Mouse (Mus musculus): Measurements from ENCODE around the gene Ints5. TPM values are rescaled to one million over a fixed set of nuclear protein-coding genes. Genes with fewer than 3 reads are reported as not detected.

The Ints5 gene
- polyA plus RNA-seq, 1 experiment from 2014 or later, result 31.0 TPM

GRCm38 (mm10) chr19:8919000-8919399 is 26.2 kb downstream of the Ints5 start:
- Histone ChIP-seq H3K36me3 (peaks cover 37% of the 10 kb centered on the region), H3K9ac (replicated peaks) (no peak overlapping the region), H3K4me3 (replicated peaks) (no peak overlapping the region), H3K4me2 (no peak overlapping the region), H3K9me3 (replicated peaks) (no peaks in the 10 kb centered on the region), H3K27ac (replicated peaks) (no peak overlapping the region), H3K27me3 (replicated peaks) (no peaks in the 10 kb centered on the region), H3K4me1 (peaks cover 18% of the 10 kb centered on the region)
- no peak for ATAC-seq (ENCODE audit: low FRiP score)
- 90% methylated on average over 3 of the region's 3 CpGs for WGBS

GRCm38 (mm10) chr19:8919684-8920072 is 26.9 kb downstream of the Ints5 start:
- 51% methylated on average over 6 of the region's 6 CpGs for WGBS
- Histone ChIP-seq H3K9ac (replicated peaks) (peak overlapping the region; percentile 64), H3K4me2 (peak overlapping the region; percentile 67), H3K27ac (replicated peaks) (peak overlapping the region; percentile 90), H3K27me3 (replicated peaks) (no peaks in the 10 kb centered on the region), H3K4me1 (peaks cover 18% of the 10 kb centered on the region), H3K9me3 (replicated peaks) (no peaks in the 10 kb centered on the region), H3K36me3 (peaks cover 30% of the 10 kb centered on the region), H3K4me3 (replicated peaks) (peak overlapping the region; percentile 66)
- 0 out of 2 replicates have a peak, but pooled peaks have one; percentile 2 for ATAC-seq (ENCODE audit: low FRiP score)

DNA sequence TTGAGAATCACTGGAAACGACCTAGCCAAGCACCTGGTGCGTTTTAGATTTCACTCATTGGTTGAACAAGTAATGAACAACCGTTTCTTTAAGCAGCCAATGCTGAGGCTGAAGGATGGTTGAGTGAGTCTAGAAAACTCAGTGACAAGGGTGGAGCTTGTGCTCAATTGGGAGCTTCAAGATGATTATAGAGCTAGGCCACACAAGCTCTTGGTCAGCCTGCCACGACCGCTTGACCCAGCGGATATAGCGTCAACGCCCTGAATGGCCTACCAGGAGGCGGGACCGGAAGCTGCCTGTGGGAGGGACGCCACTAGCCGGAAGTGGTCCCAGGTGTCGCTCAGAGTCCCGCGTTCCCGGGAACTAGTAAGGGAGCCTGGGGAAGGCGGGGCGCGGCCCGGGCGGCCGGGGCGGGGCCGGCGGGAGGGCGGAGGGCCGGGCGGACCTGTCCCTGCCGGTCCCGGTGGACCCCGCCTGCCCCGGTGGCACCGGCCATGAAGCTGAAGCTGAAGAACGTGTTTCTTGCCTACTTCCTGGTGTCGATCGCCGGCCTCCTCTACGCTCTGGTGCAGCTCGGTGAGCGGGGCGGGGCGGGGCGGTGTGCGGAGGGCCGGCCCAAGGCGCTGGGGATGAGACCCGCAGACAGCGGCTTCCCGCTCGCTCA is 27.4 kb downstream of the Ints5 start, which contains the start of gene B3gat3:
TSS of gene B3gat3 (plus strand) at position 302 of the 664 bp plus-strand sequence.
- WGBS, result 1% methylated on average over 50 of the region's 50 CpGs
- Histone ChIP-seq H3K36me3 (peaks cover 25% of the 10 kb centered on the region), H3K9ac (replicated peaks) (peak within 1 kb of the TSS; percentile 64), H3K9me3 (replicated peaks) (no peaks in the 10 kb centered on the region), H3K27ac (replicated peaks) (peak within 1 kb of the TSS; percentile 90), H3K27me3 (replicated peaks) (no peaks in the 10 kb centered on the region), H3K4me2 (peak within 1 kb of the TSS; percentile 67), H3K4me1 (peaks cover 18% of the 10 kb centered on the region), H3K4me3 (replicated peaks) (peak within 1 kb of the TSS; percentile 66)
- peak; percentile 97 for ATAC-seq (ENCODE audit: low FRiP score)

- Histone ChIP-seq H3K9me3 (replicated peaks) (no peaks in the 10 kb centered on the region), H3K36me3 (peaks cover 24% of the 10 kb centered on the region), H3K4me3 (replicated peaks) (peak overlapping the region; percentile 66), H3K4me2 (peak overlapping the region; percentile 67), H3K27ac (replicated peaks) (peak overlapping the region; percentile 90), H3K9ac (replicated peaks) (peak overlapping the region; percentile 64), H3K4me1 (peaks cover 18% of the 10 kb centered on the region), H3K27me3 (replicated peaks) (no peaks in the 10 kb centered on the region)
- WGBS, result 1% methylated on average over 6 of the region's 6 CpGs
- ATAC-seq (ENCODE audit: low FRiP score), result 0 out of 2 replicates have a peak, but pooled peaks have one; percentile 17
Observed at GRCm38 (mm10) chr19:8920836-8921291, 28.1 kb downstream of the Ints5 start.

DNA sequence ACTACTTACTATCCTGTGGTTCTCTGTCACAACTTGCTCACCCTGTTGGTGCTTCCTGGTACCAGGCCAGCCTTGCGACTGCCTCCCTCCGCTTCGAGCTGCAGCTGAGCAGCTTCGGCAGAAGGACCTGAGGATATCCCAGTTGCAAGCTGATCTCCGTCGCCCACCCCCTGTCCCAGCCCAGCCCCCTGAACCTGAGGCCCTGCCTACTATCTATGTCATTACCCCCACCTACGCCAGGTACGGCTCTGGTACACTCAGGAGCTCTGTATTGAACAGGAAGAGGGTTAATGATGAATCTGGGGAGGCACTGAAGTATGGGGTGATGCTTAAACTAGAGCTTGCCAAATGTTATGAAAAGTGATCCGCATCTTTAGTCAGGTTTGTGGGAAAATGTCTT is 28.9 kb downstream of the Ints5 start:
- Histone ChIP-seq H3K4me2 (peak overlapping the region; percentile 67), H3K9ac (replicated peaks) (no peak overlapping the region), H3K27me3 (replicated peaks) (no peaks in the 10 kb centered on the region), H3K4me3 (replicated peaks) (peak overlapping the region; percentile 66; the same call in 1 of the 2 replicates), H3K9me3 (replicated peaks) (no peaks in the 10 kb centered on the region), H3K36me3 (peaks cover 22% of the 10 kb centered on the region), H3K27ac (replicated peaks) (no peak overlapping the region), H3K4me1 (peaks cover 18% of the 10 kb centered on the region)
- 87% methylated on average over 9 of the region's 9 CpGs for WGBS
- ATAC-seq (ENCODE audit: low FRiP score), result no peak

GRCm38 (mm10) chr19:8926766-8927165 is 34.0 kb downstream of the Ints5 start:
- Histone ChIP-seq H3K9ac (replicated peaks) (no peak overlapping the region), H3K27ac (replicated peaks) (no peak overlapping the region), H3K4me3 (replicated peaks) (no peak overlapping the region), H3K4me1 (peaks cover 26% of the 10 kb centered on the region), H3K4me2 (no peak overlapping the region), H3K9me3 (replicated peaks) (no peaks in the 10 kb centered on the region), H3K36me3 (peaks cover 31% of the 10 kb centered on the region), H3K27me3 (replicated peaks) (no peaks in the 10 kb centered on the region)
- 95% methylated on average over 2 of the region's 2 CpGs for WGBS
- no peak for ATAC-seq (ENCODE audit: low FRiP score)

DNA sequence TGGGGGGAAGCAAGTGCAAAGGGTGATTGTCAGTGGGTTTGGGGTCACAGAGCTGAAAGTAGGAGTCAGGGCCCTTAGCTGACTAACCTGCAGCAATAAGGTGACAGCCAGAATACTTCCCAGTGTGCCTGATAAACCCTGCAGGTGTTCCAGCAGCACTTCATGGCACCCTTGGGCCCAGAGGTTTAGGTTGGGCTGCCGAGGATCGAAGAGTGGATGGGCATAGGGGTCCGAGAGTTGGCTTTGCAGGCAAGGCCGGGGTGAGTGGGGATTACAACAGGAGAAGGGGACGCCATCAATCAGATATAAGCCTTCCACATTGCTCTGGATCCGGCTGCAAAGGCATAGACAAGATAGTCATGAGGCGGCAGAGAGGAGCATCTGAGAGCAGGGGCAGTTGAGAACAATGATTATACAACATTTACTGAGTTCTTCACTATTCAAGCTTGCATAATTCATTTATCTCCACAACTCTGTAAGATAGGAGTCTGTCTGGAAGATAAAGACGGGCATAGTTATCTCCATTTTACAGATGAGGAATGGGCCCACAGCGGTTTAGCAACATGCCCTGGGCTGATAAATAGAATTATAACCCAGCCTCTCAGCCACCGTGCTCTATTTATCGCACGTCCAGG is 35.2 kb downstream of the Ints5 start:
- whole genome bisulfite sequencing, result 90% methylated on average over 12 of the region's 12 CpGs
- Histone ChIP-seq H3K27me3 (replicated peaks) (no peaks in the 10 kb centered on the region), H3K9ac (replicated peaks) (0 out of 2 replicates have a peak overlapping the region, but pooled peaks have one; percentile 3), H3K27ac (replicated peaks) (no peak overlapping the region), H3K36me3 (peaks cover 27% of the 10 kb centered on the region), H3K4me1 (peaks cover 24% of the 10 kb centered on the region), H3K4me3 (replicated peaks) (no peak overlapping the region), H3K9me3 (replicated peaks) (no peaks in the 10 kb centered on the region), H3K4me2 (no peak overlapping the region)
- ATAC-seq (ENCODE audit: low FRiP score), result no peak

DNA sequence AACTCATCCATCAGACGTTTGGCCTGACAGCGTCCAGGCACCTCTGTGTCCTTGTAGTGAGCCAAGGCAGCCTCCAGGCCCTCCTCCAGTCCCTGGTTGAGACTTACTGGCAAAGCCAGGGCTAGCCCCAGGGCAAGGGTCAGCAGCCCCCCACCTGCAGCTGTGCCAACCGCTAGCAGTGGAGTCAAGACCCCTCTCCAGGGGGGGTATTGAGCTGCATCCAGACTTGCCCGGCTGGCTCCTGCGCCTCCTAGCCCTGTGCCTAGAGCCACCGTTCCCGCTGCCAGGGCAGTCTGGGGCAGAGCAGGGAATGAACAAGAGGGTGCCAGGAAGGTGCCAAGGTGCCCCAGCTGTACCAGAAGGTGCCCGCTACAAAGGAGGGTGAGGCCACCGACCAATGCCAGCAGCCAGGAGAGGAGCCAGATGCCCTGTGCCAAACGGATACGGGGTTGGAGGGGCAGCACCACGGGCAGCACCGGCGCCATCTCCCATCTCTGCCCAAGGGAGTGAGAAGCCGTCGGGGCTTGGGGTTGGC is 36.0 kb downstream of the Ints5 start:
- H3K36me3 ChIP-seq, result peaks cover 22% of the 10 kb centered on the region
- peaks cover 24% of the 10 kb centered on the region for H3K4me1 ChIP-seq
- peak overlapping the region; percentile 50 for H3K9ac ChIP-seq (replicated peaks)
- H3K4me2 ChIP-seq, result peak overlapping the region; percentile 72
- no peaks in the 10 kb centered on the region for H3K27me3 ChIP-seq (replicated peaks)
- H3K9me3 ChIP-seq (replicated peaks), result no peaks in the 10 kb centered on the region
- no peak overlapping the region; the same call in 1 of the 2 replicates for H3K27ac ChIP-seq (replicated peaks)
- 15% methylated on average over 16 of the region's 16 CpGs for WGBS
- no peak; the same call in 1 of the 2 replicates for ATAC-seq (ENCODE audit: low FRiP score)
- peak overlapping the region; percentile 52 for H3K4me3 ChIP-seq (replicated peaks)

DNA sequence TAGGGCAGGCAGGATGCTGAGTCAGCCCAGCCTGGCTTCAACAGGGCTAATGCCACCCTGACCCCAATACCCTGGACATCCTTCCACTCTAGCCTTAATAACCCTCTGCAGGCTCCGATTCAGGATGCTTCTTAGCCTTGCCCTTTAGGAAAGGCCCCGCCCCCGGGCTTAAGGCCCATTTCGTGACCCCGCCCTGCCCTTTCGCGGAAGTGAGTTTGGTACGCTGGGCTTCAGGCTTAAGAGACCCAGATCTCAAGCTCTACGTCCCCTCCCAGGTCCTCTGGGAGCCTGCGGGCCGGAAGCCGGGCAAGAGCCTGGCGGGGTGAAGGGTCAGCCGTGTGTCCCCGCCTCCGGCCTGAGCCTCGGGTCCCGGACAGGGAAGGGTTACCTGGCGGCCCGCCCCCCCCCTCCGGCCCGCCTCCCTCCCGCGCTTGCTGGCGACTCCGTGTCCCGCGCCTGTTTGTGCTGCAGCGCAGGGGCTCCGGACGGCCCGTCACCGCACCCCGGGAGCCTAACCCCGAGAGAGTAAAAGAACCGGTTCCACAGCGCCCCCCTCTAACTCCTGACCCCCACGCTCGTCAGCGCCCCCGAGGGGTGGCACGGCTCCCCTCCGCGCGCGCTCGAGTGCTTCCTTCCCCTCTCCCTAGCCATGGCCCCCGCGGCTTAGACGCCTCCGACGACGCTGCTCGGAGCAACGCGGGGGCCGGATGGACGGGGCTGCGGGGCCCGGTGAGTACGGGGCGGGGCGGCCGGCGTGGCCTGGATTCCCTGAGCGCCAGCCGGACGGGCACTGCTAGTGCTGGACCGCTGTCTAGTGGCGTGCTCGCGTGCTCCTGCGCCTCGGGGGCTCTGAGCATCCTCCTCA is 36.7 kb downstream of the Ints5 start, which contains the start of the genes Rom1 and Eml3:
TSS of gene Rom1 (minus strand) at position 133 of the 865 bp plus-strand sequence.
TSS of gene Eml3 (plus strand) at position 329 of the 865 bp plus-strand sequence.
- peak; percentile 64 for ATAC-seq (ENCODE audit: low FRiP score)
- Histone ChIP-seq H3K27me3 (replicated peaks) (no peaks in the 10 kb centered on the region), H3K4me2 (peak within 1 kb of the TSS; percentile 72), H3K27ac (replicated peaks) (peak within 1 kb of the TSS; percentile 60; the same call in 1 of the 2 replicates), H3K36me3 (peaks cover 22% of the 10 kb centered on the region), H3K4me3 (replicated peaks) (peak within 1 kb of the TSS; percentile 52), H3K9me3 (replicated peaks) (no peaks in the 10 kb centered on the region), H3K4me1 (peaks cover 24% of the 10 kb centered on the region), H3K9ac (replicated peaks) (peak within 1 kb of the TSS; percentile 50)
- WGBS, result under 1% methylated on average over 58 of the region's 74 CpGs

- peak overlapping the region; percentile 72 for H3K4me2 ChIP-seq
- WGBS, result 11% methylated on average over 11 of the region's 11 CpGs
- no peaks in the 10 kb centered on the region for H3K27me3 ChIP-seq (replicated peaks)
- peaks cover 24% of the 10 kb centered on the region for H3K4me1 ChIP-seq
- peak overlapping the region; percentile 50 for H3K9ac ChIP-seq (replicated peaks)
- H3K4me3 ChIP-seq (replicated peaks), result peak overlapping the region; percentile 52
- H3K27ac ChIP-seq (replicated peaks), result 0 out of 2 replicates have a peak overlapping the region, but pooled peaks have one; percentile 60
- peaks cover 22% of the 10 kb centered on the region for H3K36me3 ChIP-seq
- ATAC-seq (ENCODE audit: low FRiP score), result no peak
- no peaks in the 10 kb centered on the region for H3K9me3 ChIP-seq (replicated peaks)
Observed at GRCm38 (mm10) chr19:8930117-8930516, 37.3 kb downstream of the Ints5 start.

- H3K9ac ChIP-seq (replicated peaks), result 0 out of 2 replicates have a peak overlapping the region, but pooled peaks have one; percentile 50
- H3K36me3 ChIP-seq, result peaks cover 17% of the 10 kb centered on the region
- WGBS, result 84% methylated on average over 7 of the region's 7 CpGs
- peak overlapping the region; percentile 72 for H3K4me2 ChIP-seq
- 0 out of 2 replicates have a peak overlapping the region, but pooled peaks have one; percentile 52 for H3K4me3 ChIP-seq (replicated peaks)
- ATAC-seq (ENCODE audit: low FRiP score), result no peak
- no peak overlapping the region for H3K27ac ChIP-seq (replicated peaks)
- H3K9me3 ChIP-seq (replicated peaks), result no peaks in the 10 kb centered on the region
- no peaks in the 10 kb centered on the region for H3K27me3 ChIP-seq (replicated peaks)
- H3K4me1 ChIP-seq, result peaks cover 24% of the 10 kb centered on the region
Observed at GRCm38 (mm10) chr19:8930771-8931170, 38.0 kb downstream of the Ints5 start.
